Mouse (Mus musculus): ENCODE measurements at regions not wholly inside any gene's neighbourhood (a gene's known extent, or its start where the extent isn't known, plus 50 kb on each side); places are given as distances from the start of the nearest gene placed in this dataset.

DNA sequence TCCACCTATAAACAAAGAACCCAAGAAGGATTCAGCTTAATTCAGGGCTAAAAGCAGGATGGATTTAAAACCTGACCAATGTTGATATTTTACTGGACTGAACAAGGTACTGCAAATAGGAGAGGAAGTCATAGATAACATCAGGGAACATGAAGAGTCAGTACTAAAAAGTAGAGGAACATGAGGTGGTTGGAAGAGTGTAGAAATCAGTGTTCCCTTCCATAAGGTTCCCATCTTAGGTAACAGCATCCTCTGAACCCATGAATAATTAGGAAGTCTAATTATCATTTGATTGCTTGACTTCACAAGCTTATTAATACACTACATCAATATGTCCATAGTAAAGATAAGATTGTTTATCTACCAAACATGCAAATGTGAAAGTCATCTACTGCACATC is 277.8 kb upstream of the Ngly1 start:
- no peak for TF ChIP-seq GATA1 (IDR thresholded peaks at IDR 0.05; ENCODE audit: borderline replicate concordance, low read length)
- TF ChIP-seq FLI1 (IDR thresholded peaks at IDR 0.05; ENCODE audit: low read length), result no peak
